Mouse (Mus musculus) ES-Bruce4 (cell line): ENCODE measurements around the gene Msrb3. TPM values are rescaled to one million over a fixed set of nuclear protein-coding genes. Genes with fewer than 3 reads are reported as not detected.

Experiments used
- H3K27ac ChIP-seq: 2 replicates; pipeline ENCODE4 v1.5.1; 2012; ENCODE audit warnings: low read length, inconsistent platforms; ENCODE audit not compliant: insufficient read depth
- H3K27me3 ChIP-seq: 2 replicates; pipeline ENCODE4 v1.6.1; 2012; ENCODE audit warnings: mild to moderate bottlenecking, low read length, inconsistent platforms; ENCODE audit not compliant: control insufficient read depth, poor library complexity, insufficient read depth, severe bottlenecking
- H3K36me3 ChIP-seq: 2 replicates; pipeline ENCODE4 v1.6.1; 2012; ENCODE audit warnings: inconsistent platforms, mild to moderate bottlenecking, low read length, moderate library complexity; ENCODE audit not compliant: control insufficient read depth, poor library complexity, insufficient read depth, severe bottlenecking
- H3K4me1 ChIP-seq: one replicate; pipeline ENCODE4 v1.8.1; 2011; ENCODE audit warnings: low read length; ENCODE audit not compliant: control insufficient read depth, insufficient read depth
- H3K4me3 ChIP-seq: 2 replicates; pipeline ENCODE4 v1.5.1; 2011; ENCODE audit warnings: low read depth, mild to moderate bottlenecking, low read length
- H3K9ac ChIP-seq: 2 replicates; pipeline ENCODE4 v1.6.1; 2012; ENCODE audit warnings: low read depth, mild to moderate bottlenecking, inconsistent platforms; ENCODE audit not compliant: poor library complexity, severe bottlenecking
- H3K9me3 ChIP-seq: replicated peaks from 2 replicates; pipeline ENCODE4 v1.6.1; 2012; ENCODE audit warnings: mild to moderate bottlenecking, low read length, inconsistent platforms; ENCODE audit not compliant: control insufficient read depth, poor library complexity, insufficient read depth, severe bottlenecking
- CTCF ChIP-seq: IDR thresholded peaks from one replicate; pipeline ENCODE4 v1.8.1; 2011; ENCODE audit warnings: low read depth, low read length
- EP300 ChIP-seq: IDR thresholded peaks from 2 replicates; pipeline ENCODE4 v1.6.1; 2011; ENCODE audit warnings: low read depth, low read length; ENCODE audit not compliant: insufficient read depth
- POLR2A ChIP-seq: IDR thresholded peaks from one replicate; pipeline ENCODE4 v1.8.1; 2011; ENCODE audit warnings: low read length; ENCODE audit not compliant: insufficient read depth
- polyA plus RNA-seq: library from polyadenylated mRNA; stranded (reverse); fragments of >200 nt; gene quantifications from 2 replicates; pipeline ENCODE4 v1.2.4, GENCODE M21; 2011; ENCODE audit warnings: low read depth; ENCODE audit not compliant: missing spikeins, insufficient read depth, insufficient read length

Msrb3 gene
- polyA plus RNA-seq, 1 experiment = 2.6 TPM

DNA sequence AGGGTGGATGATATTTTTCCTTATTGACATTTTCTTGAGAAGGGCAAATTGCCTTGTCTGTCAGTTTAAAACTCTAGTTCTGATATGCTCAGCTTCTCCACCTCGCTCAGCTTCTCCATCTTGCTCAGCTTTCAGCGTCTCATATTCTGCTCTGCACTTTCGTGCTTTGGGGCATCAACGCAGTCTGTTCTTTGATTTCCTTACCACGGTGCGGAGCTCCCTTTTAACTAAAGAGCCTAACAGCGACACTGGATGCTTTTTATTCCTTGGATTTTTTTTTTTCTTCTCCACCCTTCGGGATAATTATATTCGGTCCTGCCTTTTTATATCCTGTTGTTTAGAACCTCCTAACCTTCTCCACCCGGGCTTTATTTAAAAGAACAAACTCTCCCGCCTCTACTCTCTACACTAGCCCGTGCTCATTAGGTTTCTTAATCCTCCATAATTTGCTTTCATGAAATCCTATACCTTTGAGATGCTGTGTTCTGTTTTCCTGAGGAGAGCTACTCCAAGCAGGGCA is 78.1 kb downstream of the Msrb3 start:
- H3K27ac ChIP-seq = no peak overlapping the region
- H3K9ac ChIP-seq = no peak overlapping the region
- TF ChIP-seq POLR2A (no peak), CTCF (no peak), EP300 (no peak)
- no peaks in the 10 kb centered on the region for H3K27me3 ChIP-seq
- no peaks in the 10 kb centered on the region for H3K36me3 ChIP-seq
- no peaks in the 10 kb centered on the region for H3K4me1 ChIP-seq
- H3K4me3 ChIP-seq = no peak overlapping the region
- no peaks in the 10 kb centered on the region for H3K9me3 ChIP-seq

- no peak overlapping the region for H3K9ac ChIP-seq
- no peak overlapping the region for H3K27ac ChIP-seq
- TF ChIP-seq POLR2A (no peak), CTCF (no peak), EP300 (no peak)
Measured at GRCm38 (mm10) chr10:120815290-120815689, 83.6 kb downstream of the Msrb3 start.

DNA sequence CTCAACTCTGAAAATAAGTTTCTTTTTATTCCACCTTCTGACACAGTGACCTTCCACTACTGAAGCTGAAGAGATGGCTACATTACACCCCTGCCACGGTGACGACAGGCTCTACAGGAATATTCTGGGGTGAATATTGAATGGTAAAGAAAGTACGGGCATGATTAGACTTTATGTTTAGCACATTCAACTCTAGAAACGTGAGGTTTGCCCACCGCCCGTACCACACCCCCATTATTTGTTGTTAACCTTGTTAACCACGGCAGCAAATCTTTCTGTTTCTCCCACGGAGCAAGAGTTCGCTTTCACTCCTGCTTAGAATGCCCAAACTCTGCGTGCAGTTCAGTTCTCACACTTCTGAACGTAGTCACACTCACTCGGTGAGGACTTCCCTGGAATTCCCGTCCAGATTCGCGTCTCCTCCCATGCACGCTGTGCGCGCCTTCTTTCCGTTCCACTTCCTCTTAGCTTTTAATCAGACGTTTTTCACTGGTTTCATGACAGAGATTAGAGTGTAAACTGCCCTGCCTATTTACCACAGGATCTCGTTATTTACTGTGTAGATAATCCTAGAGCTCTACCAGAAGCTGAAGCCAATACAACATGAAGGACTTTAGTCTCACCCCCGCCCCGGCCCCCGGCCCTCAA is 87.0 kb downstream of the Msrb3 start:
- H3K4me3 ChIP-seq = no peak overlapping the region

More at GRCm38 (mm10) chr10:120815290-120815689, 83.6 kb downstream of the Msrb3 start:
- no peaks in the 10 kb centered on the region; the same call in 1 of the 2 replicates for H3K27me3 ChIP-seq
- no peak overlapping the region for H3K4me3 ChIP-seq
- H3K4me1 ChIP-seq = no peaks in the 10 kb centered on the region
- no peaks in the 10 kb centered on the region for H3K9me3 ChIP-seq
- no peaks in the 10 kb centered on the region for H3K36me3 ChIP-seq

GRCm38 (mm10) chr10:120810832-120811571 is 87.9 kb downstream of the Msrb3 start:
- H3K9ac ChIP-seq = no peak overlapping the region
- TF ChIP-seq POLR2A = no peak
- no peaks in the 10 kb centered on the region; the same call in 1 of the 2 replicates for H3K27me3 ChIP-seq
- H3K36me3 ChIP-seq = no peaks in the 10 kb centered on the region
- no peak overlapping the region for H3K4me3 ChIP-seq
- H3K27ac ChIP-seq = no peak overlapping the region
- no peaks in the 10 kb centered on the region for H3K4me1 ChIP-seq
- H3K9me3 ChIP-seq = no peaks in the 10 kb centered on the region

More for the DNA sequence above, 87.0 kb downstream of the Msrb3 start:
- Histone ChIP-seq H3K9ac (no peak overlapping the region), H3K9me3 (no peaks in the 10 kb centered on the region), H3K27ac (no peak overlapping the region), H3K27me3 (no peaks in the 10 kb centered on the region; the same call in 1 of the 2 replicates), H3K4me1 (no peaks in the 10 kb centered on the region), H3K36me3 (no peaks in the 10 kb centered on the region)
- TF ChIP-seq EP300 = no peak
- TF ChIP-seq POLR2A = no peak
- no peak for TF ChIP-seq CTCF

DNA sequence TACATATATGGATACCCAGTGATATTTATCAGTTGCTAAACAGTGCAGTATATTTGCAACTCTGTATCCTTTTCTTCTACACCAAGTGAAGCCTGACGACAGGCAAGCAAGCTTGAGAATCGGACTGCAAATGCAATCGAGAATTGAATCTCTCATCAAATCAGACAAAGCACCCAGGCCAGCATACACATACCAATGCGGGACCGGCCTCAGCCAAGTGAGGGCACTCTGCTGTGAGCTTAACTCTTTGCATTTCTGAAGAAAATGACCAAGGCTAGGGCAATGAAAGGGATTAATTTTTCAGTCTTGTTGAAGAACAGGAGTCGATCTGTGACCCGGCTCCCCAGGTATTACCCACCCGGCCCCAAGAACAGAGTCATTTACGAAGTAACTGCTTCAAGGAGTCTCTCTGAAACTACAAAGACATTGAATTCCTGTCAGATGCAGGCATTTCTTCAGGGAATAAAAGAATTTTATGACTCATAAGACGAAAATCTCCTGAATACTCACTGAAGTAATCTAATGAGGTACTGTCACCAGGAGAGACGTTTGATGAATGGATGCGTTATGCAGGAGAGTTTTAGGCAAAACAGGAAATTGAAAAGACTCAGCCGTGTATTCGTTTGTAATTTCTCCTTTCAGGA is 88.7 kb downstream of the Msrb3 start:
- Histone ChIP-seq H3K36me3 (no peaks in the 10 kb centered on the region), H3K27ac (no peak overlapping the region), H3K9me3 (no peaks in the 10 kb centered on the region), H3K27me3 (no peaks in the 10 kb centered on the region; the same call in 1 of the 2 replicates), H3K9ac (no peak overlapping the region), H3K4me1 (no peaks in the 10 kb centered on the region), H3K4me3 (no peak overlapping the region)
- no peak for TF ChIP-seq EP300
- no peak for TF ChIP-seq CTCF
- no peak for TF ChIP-seq POLR2A

GRCm38 (mm10) chr10:120808167-120808566 is 90.7 kb downstream of the Msrb3 start:
- Histone ChIP-seq H3K9me3 (no peaks in the 10 kb centered on the region), H3K27ac (no peak overlapping the region), H3K4me1 (no peaks in the 10 kb centered on the region), H3K4me3 (no peak overlapping the region), H3K36me3 (no peaks in the 10 kb centered on the region), H3K9ac (no peak overlapping the region), H3K27me3 (no peaks in the 10 kb centered on the region; the same call in 1 of the 2 replicates)
- TF ChIP-seq EP300 (no peak), POLR2A (no peak), CTCF (no peak)
